Mouse (Mus musculus) ES-Bruce4 (cell line): ENCODE data around the gene Fbxo47.

Experiments
- CTCF ChIP-seq: IDR thresholded peaks from one replicate; pipeline ENCODE4 v1.8.1; 2011; ENCODE audit warnings: low read depth, low read length
- POLR2A ChIP-seq: IDR thresholded peaks from one replicate; pipeline ENCODE4 v1.8.1; 2011; ENCODE audit warnings: low read length; ENCODE audit not compliant: insufficient read depth

DNA sequence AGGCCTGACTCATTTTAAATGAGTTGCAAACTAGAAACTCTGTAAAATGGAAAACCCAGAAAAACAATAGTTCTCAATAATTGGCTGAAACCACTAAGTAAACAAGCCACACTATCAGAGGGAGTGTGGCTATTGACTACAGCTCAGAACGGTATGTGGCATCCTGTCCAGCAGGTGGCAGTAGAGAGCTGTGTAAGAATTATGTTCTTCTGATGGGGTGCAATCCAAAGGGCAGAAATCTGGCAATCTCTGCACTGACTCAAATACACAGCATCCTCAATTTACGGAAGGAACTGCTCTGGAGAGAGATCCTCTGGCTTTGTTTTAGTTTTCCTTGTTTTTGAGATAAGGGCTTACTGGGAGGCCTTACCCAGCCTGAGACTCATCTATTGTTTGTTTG lies 15.9 kb upstream of the Fbxo47 start:
- TF ChIP-seq POLR2A, result no peak
- TF ChIP-seq CTCF, result peak; percentile 34
